Mouse (Mus musculus) left cerebral cortex, adult 2 months (tissue): ENCODE results near the gene Ppp6c. TPM values are rescaled to one million over a fixed set of nuclear protein-coding genes. Genes with fewer than 3 reads are reported as not detected.
A peak's percentile ranks its signal among the peaks of the same experiment; 100 is the strongest.

Experiments
- DNase-seq, 2 experiments: peaks; one replicate each; pipeline ENCODE4 v3.0.0; 2021 to 2022; ENCODE audit warnings: low spot score in 2 of 2, mixed read lengths in 1 of 2; ENCODE audit errors: extremely low spot score in 1 of 2
- H3K27ac ChIP-seq: fragments of 200-600 bp; 2 replicates; pipeline ENCODE4 v1.8.1; 2022
- H3K4me3 ChIP-seq: fragments of 200-600 bp; 2 replicates; pipeline ENCODE4 v1.8.1; 2022
- CTCF ChIP-seq: fragments of 200-600 bp; IDR thresholded peaks from 2 replicates; pipeline ENCODE4 v1.8.1; 2022; ENCODE audit warnings: antibody characterized with exemption, mild to moderate bottlenecking, moderate library complexity
- intact Hi-C: fragments of 180-260 bp; cut with DNase I; formaldehyde crosslinking; loops from one replicate; pipeline ENCODE4 v1.15.1; 2025
- total RNA-seq, 2 experiments: library from RNA; stranded (reverse); gene quantifications; 2 replicates each; pipeline ENCODE4 v1.2.3; 2021

Ppp6c gene
- total RNA-seq, 2 experiments from 2014 or later = 63.2 to 67.5 TPM

DNA sequence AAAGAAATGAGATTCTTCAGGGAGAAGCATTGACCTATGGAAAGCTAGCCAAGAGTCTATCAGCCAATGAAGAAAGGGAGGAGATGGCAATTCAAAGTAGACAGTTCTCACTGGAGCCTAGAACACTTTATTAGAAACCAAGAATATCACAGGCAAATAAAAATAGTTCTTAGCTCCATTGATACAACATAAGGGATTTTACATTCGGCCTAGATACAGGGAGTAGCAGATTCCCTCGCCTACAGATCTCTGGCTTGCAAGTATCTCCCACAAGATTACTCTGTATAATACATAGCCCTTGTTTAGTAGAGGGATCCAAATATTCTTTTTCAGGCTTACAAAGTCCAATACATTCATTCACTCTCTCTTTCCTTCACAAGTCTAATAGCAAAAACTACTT lies 31.4 kb downstream of the Ppp6c start:
- H3K4me3 ChIP-seq = no peak overlapping the region
- no peak for TF ChIP-seq CTCF
- no peak overlapping the region for H3K27ac ChIP-seq
- intact Hi-C loops = loop anchor here (5.0 kb wide), 2 partner anchors 53 to 98 kb away; no protein-coding TSS in a partner anchor
- no peak for DNase-seq

DNA sequence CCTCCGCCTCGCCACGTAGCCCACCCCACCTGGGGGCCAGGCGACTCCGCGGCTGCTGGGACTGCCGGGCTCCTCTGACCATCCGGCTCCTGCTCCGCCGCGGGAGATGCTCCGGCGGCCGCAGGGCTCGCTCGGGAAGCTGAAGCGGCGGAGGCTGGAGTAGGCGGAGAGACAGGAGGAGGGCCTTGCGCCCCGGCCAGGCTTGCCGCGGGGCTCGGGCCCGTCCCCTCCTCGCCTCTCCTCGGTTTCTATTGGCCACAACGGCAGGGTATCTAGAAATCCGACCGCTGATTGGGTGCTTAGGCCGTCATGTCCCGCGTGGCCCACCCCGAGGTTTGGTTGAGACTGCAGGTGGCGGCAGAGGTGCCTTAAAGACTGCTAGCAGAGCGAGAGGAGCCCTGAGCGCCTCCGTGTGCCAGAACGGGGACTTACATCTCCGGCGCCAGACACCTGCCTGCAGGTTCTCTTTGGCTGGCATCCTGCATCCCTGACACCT lies 35.6 kb downstream of the Ppp6c start, which contains the start of gene Scai:
Gene Scai (minus strand): TSS at position 174 of the 496 bp plus-strand sequence.
- peak; percentile 89 for TF ChIP-seq CTCF
- intact Hi-C loops = loop anchor here (2.0 to 5.0 kb wide), 3 partner anchors 48 to 126 kb away; partner anchors contain the start of gene Golga1
- DNase-seq = peak; percentile 97 to 99
- H3K4me3 ChIP-seq = peak within 1 kb of the TSS; percentile 79
- peak within 1 kb of the TSS; percentile 97 for H3K27ac ChIP-seq

DNA sequence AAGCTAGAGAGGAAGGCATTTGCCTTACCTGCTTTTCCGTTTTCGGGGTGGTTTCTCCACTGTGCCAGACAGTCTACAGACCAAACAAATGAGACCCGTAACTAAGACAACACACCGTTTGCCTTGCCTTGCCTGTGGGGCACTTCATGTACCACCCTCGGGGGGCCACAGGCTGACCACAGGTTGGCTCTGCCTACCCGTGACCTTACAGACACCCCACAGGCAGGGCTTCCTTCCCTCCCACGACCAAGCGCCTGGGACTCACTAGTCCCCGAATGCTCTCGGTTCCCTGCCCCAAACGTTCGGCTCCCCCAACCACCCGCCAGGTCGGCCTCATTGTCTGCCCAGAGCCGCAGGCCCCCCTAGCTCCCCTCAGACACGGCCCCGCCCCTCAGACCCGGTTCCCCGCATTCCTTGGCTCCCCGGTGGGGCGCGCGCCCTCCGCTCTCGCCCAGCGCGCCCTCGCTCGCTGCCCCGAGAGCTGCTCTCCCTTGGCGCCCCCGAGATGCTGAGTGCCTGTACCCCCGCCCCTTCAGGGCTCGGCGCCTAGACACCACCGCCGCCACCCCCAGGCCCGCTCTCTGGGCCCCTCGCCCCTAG lies 36.2 kb downstream of the Ppp6c start:
- intact Hi-C loops = loop anchor here (2.0 to 5.0 kb wide), 3 partner anchors 48 to 125 kb away; partner anchors contain the start of gene Golga1
- peak overlapping the region; percentile 97 for H3K27ac ChIP-seq
- peak overlapping the region; percentile 79 for H3K4me3 ChIP-seq
- DNase-seq = no peak
- no peak for TF ChIP-seq CTCF

DNA sequence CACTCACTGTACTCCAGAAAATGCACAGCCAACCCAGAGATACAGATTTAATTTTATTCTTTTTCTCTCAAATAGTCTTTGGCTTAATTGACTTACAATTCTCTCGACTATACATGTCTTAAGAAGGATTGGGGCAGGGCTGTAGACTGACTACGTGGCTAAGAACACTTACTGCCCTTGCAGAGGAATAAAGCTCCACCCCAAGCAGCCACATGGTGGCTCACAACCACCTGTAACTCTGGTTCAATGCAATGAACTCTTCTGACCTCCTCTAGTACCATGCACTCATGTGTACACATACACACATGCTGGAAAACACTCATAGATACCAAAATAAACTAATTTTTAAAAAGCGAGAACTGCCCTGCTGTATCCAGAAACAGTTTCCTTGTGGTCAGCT lies 40.3 kb downstream of the Ppp6c start:
- intact Hi-C loops = no loop called here
- no peak; the same call in 1 of the 2 replicates for TF ChIP-seq CTCF

DNA sequence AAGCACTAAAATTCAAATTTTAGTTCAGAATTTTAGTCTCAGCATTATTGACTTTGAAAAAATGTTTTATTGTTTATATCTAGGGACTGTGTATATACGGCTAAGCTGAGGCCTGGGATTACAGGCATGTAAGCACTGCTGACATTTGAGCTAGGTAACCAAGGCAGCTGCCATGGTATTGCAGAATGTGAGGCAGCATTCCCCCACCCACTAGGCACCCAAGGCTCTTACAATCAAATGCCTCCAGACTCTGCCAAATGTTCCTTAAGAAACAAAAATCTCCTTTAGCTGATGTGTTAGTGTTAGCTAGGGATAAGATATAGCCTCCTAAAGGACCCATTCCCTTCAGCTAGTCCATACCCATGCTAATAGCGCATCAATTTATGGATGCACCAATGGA lies 42.7 kb downstream of the Ppp6c start:
- intact Hi-C loops = no loop called here
- H3K27ac ChIP-seq = no peak overlapping the region
- TF ChIP-seq CTCF = no peak
- DNase-seq = no peak
- no peak overlapping the region for H3K4me3 ChIP-seq

More for the DNA sequence above, 40.3 kb downstream of the Ppp6c start:
- H3K27ac ChIP-seq = no peak overlapping the region
- no peak for DNase-seq
- no peak overlapping the region for H3K4me3 ChIP-seq

DNA sequence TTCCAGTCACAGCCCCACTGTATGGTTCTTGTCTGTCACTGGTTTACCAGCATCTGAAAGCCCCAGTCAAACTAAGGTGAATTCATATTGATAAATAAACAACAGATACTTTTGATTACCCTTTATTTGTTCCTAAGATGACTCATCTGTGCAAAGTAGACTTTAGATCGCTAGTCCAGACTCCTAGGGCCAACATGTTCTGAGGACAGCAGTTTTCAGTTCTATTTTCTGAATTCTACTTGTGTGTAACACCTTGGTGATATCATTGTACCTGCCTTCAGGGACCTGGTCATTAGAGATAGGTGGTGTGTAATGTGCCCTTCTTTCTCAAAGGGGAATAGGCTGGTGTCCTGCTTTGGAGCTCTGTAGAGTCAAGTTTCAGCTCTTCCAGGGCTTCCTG lies 65.3 kb downstream of the Ppp6c start:
- Histone ChIP-seq H3K4me3 (no peak overlapping the region), H3K27ac (peak overlapping the region; percentile 1; the same call in 1 of the 2 replicates)
- intact Hi-C loops = no loop called here
- no peak for DNase-seq
- TF ChIP-seq CTCF = no peak

DNA sequence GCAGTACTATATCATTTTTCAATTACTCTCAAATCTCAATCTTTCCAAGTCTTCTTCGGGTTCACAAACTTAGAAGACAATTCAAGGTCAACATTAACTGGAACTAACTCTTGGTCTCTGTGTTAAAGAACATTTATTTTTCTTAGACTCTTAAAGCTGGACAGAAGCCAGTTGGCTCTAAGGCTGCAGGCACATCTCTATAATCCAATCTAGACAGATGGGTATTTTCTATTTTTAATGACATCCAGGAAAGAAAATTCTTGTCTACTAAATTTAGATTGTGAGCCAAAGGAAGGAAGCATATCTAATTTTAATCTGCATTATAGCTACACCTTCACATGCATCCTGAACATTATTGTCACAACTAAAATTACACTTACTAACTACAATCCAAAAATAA lies 68.3 kb downstream of the Ppp6c start:
- H3K4me3 ChIP-seq = no peak overlapping the region
- no peak for TF ChIP-seq CTCF
- intact Hi-C loops = no loop called here
- peak overlapping the region; percentile 21; the same call in 1 of the 2 replicates for H3K27ac ChIP-seq
- no peak for DNase-seq

DNA sequence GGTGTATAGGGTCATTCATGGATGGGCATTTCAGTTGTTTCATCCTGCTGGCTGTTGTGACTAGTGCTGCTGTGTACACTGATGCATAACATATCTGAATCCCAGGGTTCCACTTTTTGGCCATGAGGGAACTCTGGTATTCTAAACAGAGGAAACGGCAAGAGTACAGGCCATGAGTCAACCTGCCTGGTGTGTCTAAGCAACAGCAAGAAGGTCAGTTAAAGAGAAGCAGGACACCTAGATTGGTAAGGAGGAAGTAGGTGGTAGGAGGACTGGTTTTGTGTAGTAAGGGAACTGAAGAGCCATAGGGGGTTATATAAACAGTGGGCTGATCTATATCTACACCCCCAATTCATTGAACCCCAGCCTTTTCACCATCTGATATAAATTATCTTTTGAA lies 69.4 kb downstream of the Ppp6c start:
- intact Hi-C loops = no loop called here
- no peak for TF ChIP-seq CTCF
- no peak for DNase-seq
- Histone ChIP-seq H3K27ac (no peak overlapping the region; the same call in 1 of the 2 replicates), H3K4me3 (no peak overlapping the region)

DNA sequence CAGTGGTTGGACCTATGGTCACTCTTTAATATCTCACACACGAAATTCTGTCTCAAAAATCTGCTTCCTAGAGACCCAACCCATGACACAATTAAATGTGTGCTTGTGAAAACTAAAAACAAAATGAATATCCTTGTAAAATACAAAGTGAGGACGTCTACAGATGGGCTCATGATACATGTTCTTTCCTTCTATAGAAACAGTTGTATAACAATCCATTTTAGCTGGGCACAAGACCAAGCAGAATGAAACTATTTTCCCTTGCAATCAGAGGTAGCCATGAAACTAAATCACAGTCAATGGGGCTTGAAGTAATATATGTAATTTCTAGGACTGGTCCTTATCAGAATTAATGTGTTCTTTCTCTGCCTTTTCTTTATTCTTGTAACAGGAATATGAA lies 75.3 kb downstream of the Ppp6c start:
- Histone ChIP-seq H3K4me3 (no peak overlapping the region), H3K27ac (peak overlapping the region; percentile 77)
- TF ChIP-seq CTCF = no peak
- intact Hi-C loops = no loop called here
- DNase-seq = no peak

DNA sequence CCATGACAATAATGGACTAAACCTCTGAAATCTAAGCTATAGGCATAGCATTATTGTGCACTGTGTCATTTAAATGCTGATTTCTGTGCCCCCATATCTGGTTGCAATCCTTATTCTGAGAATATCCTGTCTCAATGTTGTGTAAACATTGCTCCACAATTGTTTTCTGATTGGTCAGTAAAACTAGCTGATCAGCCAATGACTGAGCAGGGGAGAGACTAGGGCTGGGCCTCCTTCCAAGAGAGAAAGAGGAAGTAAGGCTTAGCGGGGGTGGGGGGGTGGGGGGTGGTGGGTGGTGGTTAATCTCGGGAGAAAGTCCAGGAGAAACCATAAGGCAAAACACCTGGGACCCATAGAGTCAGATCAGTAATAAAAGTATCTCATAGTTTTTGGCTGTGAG lies 78.2 kb downstream of the Ppp6c start:
- DNase-seq = no peak
- intact Hi-C loops = no loop called here
- Histone ChIP-seq H3K4me3 (no peak overlapping the region), H3K27ac (no peak overlapping the region)
- TF ChIP-seq CTCF = no peak

DNA sequence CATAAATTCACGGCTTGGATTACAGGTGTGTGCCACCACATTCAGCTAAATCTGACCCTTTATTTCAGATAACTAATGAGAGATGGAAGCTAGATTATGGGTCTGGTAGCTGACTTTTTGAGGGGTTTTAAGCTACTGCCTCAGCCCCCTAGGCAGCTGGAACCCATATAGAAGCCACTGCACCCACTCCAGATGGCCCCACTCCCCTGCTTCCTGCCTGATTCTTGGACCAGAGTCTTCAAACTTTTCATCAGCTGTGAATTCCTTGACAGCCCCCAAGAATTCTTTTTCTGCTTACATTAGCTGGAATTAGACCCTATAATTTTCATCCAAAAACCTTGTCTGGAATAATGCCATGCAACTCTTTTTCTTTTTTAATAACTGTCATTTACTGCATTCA lies 79.8 kb downstream of the Ppp6c start:
- TF ChIP-seq CTCF = no peak
- no peak for DNase-seq
- intact Hi-C loops = no loop called here
- H3K27ac ChIP-seq = peak overlapping the region; percentile 59; the same call in 1 of the 2 replicates
- no peak overlapping the region for H3K4me3 ChIP-seq

Other genes with a start within 250 kb of the Ppp6c start
- gene Wdr38, start 229.0 kb downstream of the Ppp6c start, total RNA-seq = under 1 TPM; 0.32 to 0.70 TPM
- 100 to 1,000 TPM; 106 to 108 TPM for gene Arpc5l, start 221.1 kb downstream of the Ppp6c start, total RNA-seq
- gene Rpl35, start 220.8 kb downstream of the Ppp6c start, total RNA-seq = 100 to 1,000 TPM; 251 to 253 TPM
- 10 to 100 TPM; 30.3 to 31.1 TPM for gene Golga1, start 160.9 kb downstream of the Ppp6c start, total RNA-seq
- 10 to 100 TPM; 51.1 to 65.4 TPM for gene Scai, start 35.7 kb downstream of the Ppp6c start, total RNA-seq